Mouse (Mus musculus) heart, embryonic 11.5 days (tissue): ENCODE measurements around the gene Pias4. TPM values are rescaled to one million over a fixed set of nuclear protein-coding genes. Genes with fewer than 3 reads are reported as not detected.
"Not testable (repeated sequence)": the region's sequence is repeated elsewhere in the genome, so short reads cannot be mapped to it uniquely, and the experiment has no call there.

ENCODE experiments used
- ATAC-seq: fragments of 200-750 bp; cut with Nextera tagmentation; replicated peaks from 2 replicates; pipeline ENCODE4 v1.8.0; 2017; ENCODE audit warnings: moderate library complexity; ENCODE audit not compliant: insufficient number of reproducible peaks, low FRiP score, low TSS enrichment
- H3K27ac ChIP-seq: fragments of 300-500 bp; sonication (generic); 2 replicates; pipeline ENCODE4 v1.5.1; 2014; ENCODE audit warnings: mild to moderate bottlenecking, low read depth, low read length
- H3K27me3 ChIP-seq: fragments of 300-500 bp; sonication (generic); 2 replicates; pipeline ENCODE4 v1.6.1; 2014; ENCODE audit warnings: mild to moderate bottlenecking, low read length, mixed read lengths; ENCODE audit not compliant: control insufficient read depth, insufficient read depth
- H3K36me3 ChIP-seq: fragments of 300-500 bp; sonication (generic); 2 replicates; pipeline ENCODE4 v1.6.1; 2014; ENCODE audit warnings: mild to moderate bottlenecking, low read length, moderate library complexity, mixed read lengths; ENCODE audit not compliant: control insufficient read depth, insufficient read depth
- H3K4me1 ChIP-seq: fragments of 300-500 bp; sonication (generic); 2 replicates; pipeline ENCODE4 v1.6.1; 2014; ENCODE audit warnings: low read length; ENCODE audit not compliant: control insufficient read depth, insufficient read depth
- H3K4me2 ChIP-seq: fragments of 300-500 bp; sonication (generic); 2 replicates; pipeline ENCODE4 v1.6.1; 2014; ENCODE audit warnings: mild to moderate bottlenecking, moderate library complexity
- H3K4me3 ChIP-seq: fragments of 300-500 bp; sonication (generic); 2 replicates; pipeline ENCODE4 v1.5.1; 2014; ENCODE audit warnings: low read depth, low read length
- H3K9ac ChIP-seq: fragments of 300-500 bp; sonication (generic); 2 replicates; pipeline ENCODE4 v1.6.1; 2014; ENCODE audit warnings: mild to moderate bottlenecking, low read depth, low read length, moderate library complexity
- H3K9me3 ChIP-seq: fragments of 300-500 bp; sonication (generic); replicated peaks from 2 replicates; pipeline ENCODE4 v1.6.1; 2016; ENCODE audit warnings: low read length; ENCODE audit not compliant: control insufficient read depth
- WGBS: fragments of 180-500 bp; shearing (Covaris S2); extraction: QIAGEN DNeasy Blood & Tissue Kit; methylation state at CpG from one replicate; pipeline ENCODE4 v1.1.7; 2014; ENCODE audit not compliant: insufficient replicate concordance; 5-methylcytosine and 5-hydroxymethylcytosine counted together
- polyA plus RNA-seq: library from polyadenylated mRNA; unstranded; fragments of >200 nt; fragmentation: Nextera tagmentation; extraction: Ambion mirVana; gene quantifications from 2 replicates; pipeline ENCODE4 v1.2.1, GENCODE M21; 2014

Pias4 gene
- polyA plus RNA-seq, 1 experiment from 2014 or later: 39.4 TPM

- ATAC-seq: no peak
- H3K9me3 ChIP-seq: no peaks in the 10 kb centered on the region
- 8% methylated on average over 16 of the region's 16 CpGs for WGBS
- H3K4me1 ChIP-seq: peaks cover 24% of the 10 kb centered on the region
- H3K4me2 ChIP-seq: peak overlapping the region; percentile 98
- H3K4me3 ChIP-seq: peak overlapping the region; percentile 100
- H3K27ac ChIP-seq: peak overlapping the region; percentile 93
- H3K27me3 ChIP-seq: no peaks in the 10 kb centered on the region
- peak overlapping the region; percentile 100 for H3K9ac ChIP-seq
- H3K36me3 ChIP-seq: peaks cover 47% of the 10 kb centered on the region
Observed at GRCm38 (mm10) chr10:81177491-81177925, 9.8 kb upstream of the Pias4 start.

DNA sequence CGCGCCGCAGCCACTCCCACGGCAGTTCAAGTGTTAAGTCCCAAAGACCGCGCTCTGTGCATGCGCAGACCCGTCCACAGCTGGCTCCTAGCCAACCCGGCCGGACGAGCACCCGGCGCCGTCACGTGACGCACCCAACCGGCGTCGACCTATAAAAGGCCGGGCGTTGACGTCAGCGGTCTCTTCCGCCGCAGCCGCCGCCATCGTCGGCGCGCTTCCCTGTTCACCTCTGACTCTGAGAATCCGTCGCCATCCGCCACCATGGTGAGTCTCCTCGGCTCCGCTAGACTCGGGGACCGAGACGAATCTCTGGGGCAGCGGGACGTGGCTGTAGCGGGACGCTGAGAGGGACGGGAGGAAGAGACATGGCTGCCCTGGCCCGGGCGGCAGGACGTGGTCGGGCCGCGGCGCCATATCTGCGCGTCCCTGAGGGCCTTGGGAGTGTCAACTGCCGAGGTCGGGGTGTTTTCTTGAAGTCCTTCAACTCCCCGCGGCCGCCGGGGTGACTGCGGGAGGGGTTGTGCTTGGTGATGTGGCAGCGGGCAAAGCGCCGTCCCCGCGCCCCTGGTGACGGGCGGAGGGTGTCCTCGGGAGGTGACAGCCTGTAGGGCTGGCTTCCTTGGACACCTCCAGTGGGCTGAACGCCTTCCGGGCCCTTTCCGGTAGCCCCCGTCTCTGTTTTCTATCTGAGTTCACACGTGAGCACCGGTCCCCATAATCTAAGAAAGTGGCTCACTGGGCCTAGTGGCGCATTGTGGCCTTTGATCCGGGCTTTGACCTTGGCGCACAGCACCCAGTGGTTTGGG lies 8.9 kb upstream of the Pias4 start, which contains the start of gene Eef2:
Gene Eef2, plus strand, starts transcription at position 166 of the 806 bp plus-strand sequence.
- Histone ChIP-seq H3K9ac (peak within 1 kb of the TSS; percentile 100), H3K4me1 (peaks cover 23% of the 10 kb centered on the region), H3K9me3 (no peaks in the 10 kb centered on the region), H3K4me2 (peak within 1 kb of the TSS; percentile 98), H3K36me3 (peaks cover 43% of the 10 kb centered on the region), H3K27ac (peak within 1 kb of the TSS; percentile 93), H3K4me3 (peak within 1 kb of the TSS; percentile 100), H3K27me3 (no peaks in the 10 kb centered on the region)
- WGBS: under 1% methylated on average over 77 of the region's 77 CpGs
- peak; percentile 79 for ATAC-seq

DNA sequence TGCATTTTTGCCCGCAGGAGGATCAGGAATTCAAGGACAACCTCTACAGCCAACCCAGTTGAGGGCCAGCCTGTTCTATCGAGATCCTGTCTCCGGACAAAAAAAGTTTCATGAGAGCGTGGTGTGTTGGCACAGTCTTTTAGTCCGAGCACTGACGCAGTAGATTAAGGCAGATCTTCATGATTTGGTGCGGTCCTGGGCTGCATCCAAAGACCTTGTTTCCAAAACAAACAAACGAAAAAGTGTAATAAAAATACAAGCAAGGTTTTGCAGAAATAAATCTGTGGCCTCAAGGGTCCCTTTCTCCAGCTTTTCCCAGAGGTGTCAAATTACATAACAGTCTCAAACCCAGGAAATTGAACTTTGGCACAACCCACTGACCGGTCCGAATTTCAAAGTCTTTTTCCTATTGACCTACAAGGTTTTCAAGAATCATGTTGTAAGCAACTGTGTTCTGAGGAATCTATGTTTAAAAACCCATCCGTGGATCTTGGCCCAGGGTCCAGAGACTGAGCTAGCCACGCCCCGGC lies 8.3 kb upstream of the Pias4 start:
- H3K27ac ChIP-seq: peak overlapping the region; percentile 93
- 6% methylated on average over 13 of the region's 13 CpGs for WGBS
- peak; percentile 8; the same call in 1 of the 2 replicates for ATAC-seq
- H3K27me3 ChIP-seq: no peaks in the 10 kb centered on the region
- H3K4me1 ChIP-seq: peaks cover 21% of the 10 kb centered on the region
- H3K9me3 ChIP-seq: no peaks in the 10 kb centered on the region
- peak overlapping the region; percentile 100 for H3K4me3 ChIP-seq
- peaks cover 36% of the 10 kb centered on the region for H3K36me3 ChIP-seq
- H3K9ac ChIP-seq: peak overlapping the region; percentile 65
- H3K4me2 ChIP-seq: peak overlapping the region; percentile 98

DNA sequence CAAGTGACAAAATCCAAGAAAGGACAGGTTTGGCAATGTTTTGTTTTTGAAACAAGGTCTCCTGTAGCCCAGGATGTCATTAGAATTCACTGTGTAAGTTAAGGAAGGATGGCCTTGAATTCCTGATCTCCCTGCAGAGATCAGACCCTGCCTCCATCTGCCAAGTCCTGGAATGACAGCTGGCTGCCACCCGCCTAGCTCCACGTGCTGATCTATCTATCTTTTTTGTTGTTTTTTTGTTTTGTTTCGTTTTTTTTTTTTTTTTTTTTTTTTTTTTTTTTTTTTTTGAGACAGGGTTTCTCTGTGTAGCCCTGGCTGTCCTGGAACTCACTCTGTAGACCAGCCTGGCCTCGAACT lies 7.6 kb upstream of the Pias4 start:
- WGBS: 14% methylated on average over 4 of the region's 4 CpGs
- H3K27me3 ChIP-seq, ATAC-seq, H3K9me3 ChIP-seq, H3K9ac ChIP-seq, H3K4me3 ChIP-seq: not testable (repeated sequence)
- H3K4me2 ChIP-seq: peak overlapping the region; percentile 98
- peaks cover 21% of the 10 kb centered on the region for H3K4me1 ChIP-seq
- peak overlapping the region; percentile 62; the same call in 1 of the 2 replicates for H3K27ac ChIP-seq
- peaks cover 29% of the 10 kb centered on the region for H3K36me3 ChIP-seq

DNA sequence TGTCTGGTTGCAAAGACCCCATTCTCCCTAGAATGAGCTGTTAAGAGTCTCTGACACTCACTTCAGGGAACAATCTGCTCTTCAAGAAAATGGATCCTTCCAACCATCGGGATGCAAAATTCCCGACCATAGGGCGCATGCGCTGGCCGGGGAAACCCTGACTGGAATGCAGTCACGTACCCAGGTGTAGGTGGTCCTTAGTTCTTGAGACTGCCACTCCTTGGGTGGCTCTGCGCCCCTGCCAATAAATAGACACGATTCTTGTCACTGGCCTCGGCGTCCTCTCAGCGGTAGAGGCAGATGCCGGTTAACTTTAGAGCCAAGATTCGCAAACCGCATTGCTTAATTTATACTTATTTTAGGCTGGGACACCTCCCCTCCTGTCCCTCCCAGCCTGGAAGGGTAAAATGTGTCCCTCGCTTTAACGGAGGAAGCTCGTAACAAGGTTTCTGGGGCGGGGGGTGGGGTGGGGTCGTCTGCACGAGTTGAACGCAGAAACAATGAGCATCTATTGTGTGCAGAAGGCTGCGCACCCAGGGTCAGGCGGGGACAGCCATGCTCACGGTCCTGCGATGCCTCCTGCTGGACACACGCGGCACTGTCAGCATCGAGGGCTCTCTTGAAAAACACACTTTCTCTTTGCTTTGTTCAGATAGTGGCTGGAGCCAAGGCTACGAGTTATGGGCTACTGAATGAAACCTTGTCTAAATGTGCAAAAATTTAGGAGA lies 7.1 kb upstream of the Pias4 start:
- H3K4me2 ChIP-seq: peak overlapping the region; percentile 76
- H3K36me3 ChIP-seq: peaks cover 24% of the 10 kb centered on the region
- no peak for ATAC-seq
- peak overlapping the region; percentile 62 for H3K27ac ChIP-seq
- H3K9ac ChIP-seq: peak overlapping the region; percentile 57
- no peaks in the 10 kb centered on the region for H3K27me3 ChIP-seq
- WGBS: 1% methylated on average over 29 of the region's 29 CpGs
- peaks cover 21% of the 10 kb centered on the region for H3K4me1 ChIP-seq
- H3K4me3 ChIP-seq: peak overlapping the region; percentile 43
- no peaks in the 10 kb centered on the region for H3K9me3 ChIP-seq

- Histone ChIP-seq H3K4me1 (peaks cover 23% of the 10 kb centered on the region), H3K9me3 (no peaks in the 10 kb centered on the region), H3K36me3 (peaks cover 8% of the 10 kb centered on the region), H3K4me3 (0 out of 2 replicates have a peak overlapping the region, but pooled peaks have one; percentile 4), H3K4me2 (peak overlapping the region; percentile 42), H3K9ac (peak overlapping the region; percentile 39), H3K27ac (peak overlapping the region; percentile 79), H3K27me3 (no peaks in the 10 kb centered on the region)
- WGBS: 11% methylated on average over 21 of the region's 21 CpGs
- no peak; the same call in 1 of the 2 replicates for ATAC-seq
Observed at GRCm38 (mm10) chr10:81173132-81173531, 5.4 kb upstream of the Pias4 start.

DNA sequence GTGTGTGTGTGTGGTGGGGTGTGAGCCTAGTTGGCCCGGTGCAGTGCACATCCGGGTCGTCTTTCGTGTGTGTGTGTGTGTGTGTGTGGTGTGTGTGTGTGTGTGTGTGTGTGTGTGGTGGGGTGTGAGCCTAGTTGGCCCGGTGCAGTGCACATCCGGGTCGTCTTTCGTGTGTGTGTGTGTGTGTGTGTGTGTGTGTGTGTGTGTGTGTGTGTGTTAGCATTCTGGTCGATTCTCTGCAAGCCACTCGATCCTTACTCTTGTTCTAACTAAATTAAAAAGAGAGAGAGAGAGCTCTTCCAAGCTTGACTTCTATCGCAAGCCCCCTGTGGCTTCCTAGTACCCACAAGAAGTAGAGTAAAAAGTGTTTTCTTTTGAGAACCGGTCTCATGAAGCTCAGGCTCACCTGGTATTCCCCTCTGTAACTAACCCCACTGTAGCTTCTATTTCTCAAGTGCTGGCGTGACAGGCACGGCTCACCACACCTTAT lies 1.7 kb upstream of the Pias4 start:
- not testable (repeated sequence) for H3K9me3 ChIP-seq, ATAC-seq, H3K27ac ChIP-seq, H3K27me3 ChIP-seq, H3K36me3 ChIP-seq, H3K9ac ChIP-seq
- 0 out of 2 replicates have a peak overlapping the region, but pooled peaks have one; percentile 5 for H3K4me3 ChIP-seq
- H3K4me2 ChIP-seq: peak overlapping the region; percentile 22; the same call in 1 of the 2 replicates
- WGBS: 40% methylated on average over 10 of the region's 14 CpGs
- peaks cover 14% of the 10 kb centered on the region for H3K4me1 ChIP-seq

DNA sequence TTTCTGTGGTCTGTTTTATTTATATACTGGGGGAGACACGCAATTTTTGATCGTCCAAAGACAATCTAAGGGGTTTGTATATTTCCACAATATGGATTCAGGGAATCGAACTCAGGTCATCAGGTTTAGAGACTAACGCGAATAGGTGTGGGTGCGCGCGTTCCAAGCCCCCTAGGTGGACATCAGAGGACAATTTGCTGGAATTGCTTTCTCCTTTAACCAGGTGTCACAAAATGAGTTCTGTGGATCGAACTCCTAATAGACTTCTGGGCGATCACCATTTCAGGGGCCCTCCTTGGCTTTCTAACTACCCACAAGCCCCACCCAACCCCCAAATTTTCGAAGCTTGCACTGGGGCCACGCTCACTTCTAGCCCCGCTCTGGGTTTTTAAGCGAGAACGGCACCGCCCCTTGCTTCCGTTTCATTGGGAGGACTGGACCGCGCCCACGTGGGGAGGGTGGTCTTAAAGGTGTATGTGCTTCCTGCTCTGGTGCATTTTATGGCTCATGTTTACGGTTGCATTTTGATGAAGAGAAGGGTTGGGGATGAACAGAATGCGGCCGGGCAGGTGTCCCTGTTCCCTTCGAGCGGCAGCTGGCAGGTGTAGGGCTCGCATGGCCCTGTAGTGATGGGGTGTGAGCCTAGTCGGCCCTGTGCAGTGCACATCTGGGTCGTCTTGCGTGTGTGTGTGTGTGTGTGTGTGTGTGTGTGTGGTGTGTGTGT lies 960 bp upstream of the Pias4 start:
- peaks cover 9% of the 10 kb centered on the region for H3K4me1 ChIP-seq
- 5% methylated on average over 29 of the region's 29 CpGs for WGBS
- no peaks in the 10 kb centered on the region for H3K9me3 ChIP-seq
- ATAC-seq: no peak; the same call in 1 of the 2 replicates
- no peaks in the 10 kb centered on the region for H3K27me3 ChIP-seq
- H3K27ac ChIP-seq: peak overlapping the region; percentile 75
- peak overlapping the region; percentile 92 for H3K4me3 ChIP-seq
- H3K4me2 ChIP-seq: peak overlapping the region; percentile 89
- no peaks in the 10 kb centered on the region for H3K36me3 ChIP-seq
- peak overlapping the region; percentile 65 for H3K9ac ChIP-seq
